Mouse (Mus musculus) right cerebral cortex, adult 18-20 months (tissue): Measurements from ENCODE around the gene Fpr3.
"Not testable (repeated sequence)": the region's sequence is repeated elsewhere in the genome, so short reads cannot be mapped to it uniquely, and the experiment has no call there.

Experiments
- DNase-seq: peaks from one replicate; pipeline ENCODE4 v3.0.0; 2022; ENCODE audit warnings: mixed read lengths

Gene Fpr3

DNA sequence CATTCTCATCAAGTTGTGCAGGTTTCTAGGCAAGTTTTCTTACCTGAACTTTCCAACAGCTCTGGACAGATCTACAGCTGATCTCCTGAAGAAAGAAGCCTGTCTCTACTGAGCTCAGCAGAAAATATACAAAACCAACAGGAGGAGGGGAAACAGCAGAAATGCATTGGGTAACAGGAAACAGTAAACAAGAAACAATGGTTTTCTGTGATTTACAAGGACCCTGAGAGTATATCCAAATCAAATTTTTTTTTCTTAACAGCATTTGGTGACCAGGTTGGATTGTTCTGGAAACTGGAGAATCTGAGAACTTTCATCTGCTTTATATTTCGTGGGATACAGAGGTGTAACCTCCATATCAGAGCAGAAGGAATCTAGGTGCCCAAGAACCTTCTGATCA, 3.8 kb upstream of the Fpr3 start, which contains the start of gene Fpr1:
Gene Fpr1, minus strand, starts transcription at position 101 of the 400 bp plus-strand sequence.
- no peak for DNase-seq

- no peak for DNase-seq
Observed at GRCm38 (mm10) chr17:17889732-17890425, 2.2 kb downstream of the Fpr3 start.

- DNase-seq: peak; percentile 33
Observed at GRCm38 (mm10) chr17:17896039-17896438, 8.4 kb downstream of the Fpr3 start.

DNA sequence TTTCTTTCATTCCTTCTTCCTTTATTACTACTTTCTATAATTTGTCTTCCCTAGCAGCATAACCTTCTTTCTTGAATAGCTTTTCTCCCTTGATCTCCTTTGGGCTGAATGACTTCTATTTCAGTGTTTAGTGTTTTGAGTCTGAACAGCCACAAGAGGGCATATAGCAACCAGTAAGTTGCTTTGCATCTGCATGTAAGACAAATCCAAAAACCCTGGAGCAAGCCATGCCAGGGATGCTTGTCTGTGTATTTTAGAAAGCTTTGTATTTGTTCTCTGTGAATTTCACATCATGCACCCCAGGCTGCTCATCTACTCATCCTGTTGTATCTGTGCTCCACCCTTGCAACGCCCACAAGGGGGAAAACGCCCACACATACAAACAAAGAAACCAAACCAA, 11.6 kb downstream of the Fpr3 start:
- DNase-seq: no peak

DNA sequence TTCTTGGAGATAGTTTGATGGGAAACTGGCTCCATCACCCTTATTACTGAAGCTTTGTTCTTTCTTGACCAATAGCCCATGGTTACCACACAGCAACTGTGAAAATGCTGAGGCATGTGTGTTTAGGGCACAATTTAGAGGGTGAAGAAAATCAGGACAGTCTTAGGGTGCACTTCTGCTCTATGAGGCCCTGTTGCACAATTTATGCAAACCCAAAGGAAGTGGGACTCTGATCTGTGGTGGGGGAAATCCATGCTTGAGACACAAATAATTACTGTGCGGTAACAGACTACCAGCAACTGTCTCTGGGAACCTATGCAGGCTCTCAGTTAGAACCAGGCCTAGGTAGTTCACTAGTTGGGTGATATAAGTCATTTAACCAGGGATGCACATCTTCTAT, 13.1 kb downstream of the Fpr3 start:
- no peak for DNase-seq

DNA sequence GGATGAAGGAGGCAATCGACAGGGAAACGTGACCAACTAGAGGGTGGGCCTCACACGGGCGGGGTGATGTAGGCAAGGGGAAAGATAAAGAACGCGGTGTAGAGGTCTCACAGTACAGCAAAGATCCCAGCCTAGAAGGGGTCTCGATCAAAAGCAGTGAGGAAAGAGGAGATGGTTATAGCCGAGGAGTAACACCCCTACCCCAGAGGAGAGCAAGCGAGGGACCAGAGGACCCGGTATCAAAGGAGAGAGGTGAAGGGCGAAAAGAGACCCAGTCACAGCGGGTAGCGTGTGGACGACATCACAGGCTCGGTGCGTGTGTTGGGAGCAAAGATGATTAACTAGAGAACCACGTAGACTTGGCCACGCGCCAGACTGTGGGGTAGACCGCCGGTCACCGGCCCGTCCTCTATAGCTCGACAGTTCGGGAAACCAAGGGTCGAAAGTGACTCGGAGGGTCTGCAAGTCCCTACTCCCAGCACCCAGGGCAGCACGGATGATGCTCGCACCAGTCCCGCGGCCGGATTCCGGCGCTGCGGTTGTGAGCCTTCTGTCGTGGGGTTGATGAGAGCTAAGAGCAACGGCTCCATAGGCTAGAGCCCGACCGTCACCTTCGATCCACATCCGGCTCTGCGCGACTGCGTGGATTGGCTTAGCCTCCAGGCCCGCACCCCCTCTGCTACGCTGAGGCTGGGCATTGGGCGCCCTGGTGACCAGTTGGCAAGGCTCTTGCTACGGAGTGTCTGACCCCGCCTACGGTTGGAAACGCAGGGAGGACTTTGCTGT, 22.2 kb downstream of the Fpr3 start:
- DNase-seq: peak; percentile 90

DNA sequence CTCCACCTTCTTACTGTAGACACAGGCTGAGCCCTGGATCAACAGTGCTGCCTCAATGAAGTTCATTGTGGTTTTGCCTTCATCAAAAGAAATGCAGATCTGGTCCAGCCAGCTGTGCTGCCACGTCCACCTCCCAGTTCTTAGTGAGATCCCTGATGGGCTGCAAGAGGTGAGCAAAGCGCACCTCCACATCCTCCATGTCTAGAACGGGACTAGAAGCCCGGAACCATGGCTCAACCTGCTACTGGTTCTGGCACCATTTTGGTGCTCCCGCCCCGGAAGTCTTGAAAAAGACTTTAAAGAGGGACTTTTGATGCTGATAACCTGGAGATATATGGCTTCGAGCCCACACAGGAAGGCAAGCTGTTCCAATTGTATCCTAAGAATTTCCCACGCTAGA, 25.0 kb downstream of the Fpr3 start:
- not testable (repeated sequence) for DNase-seq

DNA sequence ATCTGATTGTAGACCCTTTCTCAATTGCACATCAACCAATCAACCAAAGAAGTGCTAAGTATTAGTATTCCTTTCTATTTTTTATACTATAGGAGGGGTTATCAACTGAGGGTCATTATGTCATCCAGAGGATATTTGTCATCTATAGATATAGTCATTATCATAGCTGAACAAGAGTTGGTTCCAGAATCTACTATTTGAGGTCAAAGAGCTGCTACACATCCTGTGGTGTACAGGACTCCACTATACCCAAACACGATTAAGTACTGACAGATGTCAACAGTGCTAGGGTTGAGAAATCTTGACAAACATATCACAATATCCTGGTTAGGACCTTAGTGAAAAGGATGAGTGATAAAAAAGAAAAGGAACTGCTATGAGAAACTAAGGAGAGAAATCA, 29.7 kb downstream of the Fpr3 start:
- no peak for DNase-seq

DNA sequence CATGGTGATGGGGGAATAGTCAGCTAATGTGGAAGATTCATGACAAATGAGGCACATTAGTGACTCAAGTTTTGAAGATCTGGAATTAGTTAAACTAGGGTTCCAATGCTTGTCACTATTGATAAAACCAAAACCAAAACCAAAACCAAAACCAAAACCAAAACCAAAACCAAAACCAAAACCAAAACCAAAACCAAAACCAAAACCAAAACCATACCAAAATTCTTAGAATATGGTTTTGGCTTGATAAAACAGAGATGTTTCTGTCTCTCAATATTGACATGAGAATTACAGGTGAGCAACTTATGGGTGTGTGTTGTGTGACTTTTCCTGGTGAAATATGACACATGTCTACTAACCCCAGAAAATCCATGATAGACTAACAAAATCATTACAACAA, 30.1 kb downstream of the Fpr3 start:
- no peak for DNase-seq

DNA sequence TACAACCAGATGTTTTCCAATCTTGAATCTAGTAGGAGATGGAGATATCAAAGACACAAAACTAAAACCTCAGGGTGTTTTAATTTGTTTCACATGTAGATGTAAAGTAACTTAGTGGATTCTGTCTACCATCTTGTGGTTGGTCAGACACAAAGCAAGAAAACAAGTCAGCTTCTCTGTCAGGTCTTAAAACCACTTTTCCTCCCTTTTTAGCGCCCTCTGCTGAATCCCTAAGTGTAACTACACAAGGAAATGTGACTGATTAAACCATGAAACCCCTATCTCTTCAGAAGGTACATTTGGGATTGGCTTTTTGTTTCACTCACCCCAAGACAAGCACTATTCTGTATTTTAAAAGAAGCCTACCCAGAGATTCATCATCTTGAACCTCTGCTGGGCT, 85.8 kb downstream of the Fpr3 start:
- DNase-seq: no peak

- not testable (repeated sequence) for DNase-seq
Observed at GRCm38 (mm10) chr17:17981232-17981631, 93.6 kb downstream of the Fpr3 start.

DNA sequence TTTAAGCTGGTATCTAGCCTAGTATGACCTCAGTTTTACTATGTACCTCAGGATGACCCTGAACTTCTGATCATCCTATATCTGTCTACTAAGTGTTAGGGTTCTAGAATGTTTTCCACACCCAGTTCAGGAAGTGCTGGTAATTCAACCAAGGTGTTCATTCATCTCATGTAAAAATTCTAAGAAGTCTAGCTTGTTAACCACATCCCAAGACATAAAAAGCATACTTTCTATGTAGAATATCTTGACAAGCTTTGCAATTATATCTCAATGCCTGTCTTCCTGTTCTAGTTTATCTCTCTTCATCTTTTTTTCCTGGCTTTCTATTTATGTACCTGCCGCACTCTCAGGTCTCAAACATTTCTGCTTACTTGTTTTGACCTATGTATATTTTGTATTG, 117.1 kb downstream of the Fpr3 start:
- DNase-seq: no peak
